Mouse (Mus musculus): ENCODE results near the gene Dchs2. TPM values are rescaled to one million over a fixed set of nuclear protein-coding genes. Genes with fewer than 3 reads are reported as not detected.

Dchs2 gene
- 0.13 and 0.14 TPM in 2 replicates for polyA plus RNA-seq (2015; fragmentation: Nextera tagmentation; extraction: Ambion mirVana)

DNA sequence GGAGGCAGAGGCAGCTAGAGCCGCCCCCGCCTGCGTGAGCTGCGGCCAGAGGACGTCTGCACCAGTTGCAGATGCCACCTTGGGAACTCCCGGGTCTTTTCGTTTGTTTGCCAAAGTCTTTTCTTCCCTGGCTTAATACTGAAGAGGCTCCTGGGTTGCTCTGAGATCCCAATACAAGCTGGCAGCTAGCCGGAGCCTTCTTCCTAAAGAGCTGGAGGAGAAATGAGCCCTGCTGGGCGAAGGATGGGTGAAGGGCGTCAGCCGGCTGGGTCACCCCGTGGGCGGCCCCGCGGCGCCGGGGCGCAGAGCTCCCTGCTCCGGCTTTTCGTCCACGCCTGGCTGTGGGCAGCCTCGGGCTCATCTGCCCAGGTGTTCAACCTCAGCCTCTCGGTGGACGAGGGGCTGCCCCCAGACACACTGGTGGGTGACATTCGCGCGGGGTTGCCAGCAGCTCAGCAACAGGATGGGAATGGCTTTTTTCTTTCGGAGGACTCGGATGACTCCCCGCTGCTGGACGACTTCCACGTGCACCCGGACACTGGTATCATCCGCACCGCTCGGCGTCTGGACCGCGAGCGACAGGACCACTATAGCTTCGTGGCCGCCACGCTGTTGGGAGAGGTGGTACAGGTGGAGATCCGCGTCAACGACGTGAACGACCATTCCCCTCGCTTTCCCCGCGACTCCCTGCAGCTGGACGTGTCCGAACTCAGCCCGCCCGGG is at the start of gene Dchs2:
Dchs2 (plus strand) TSS at position 223 of the 723 bp plus-strand sequence.
- WGBS = 1% methylated on average over 55 of the region's 55 CpGs
- Histone ChIP-seq H3K9me3 (no peaks in the 10 kb centered on the region), H3K36me3 (no peaks in the 10 kb centered on the region), H3K27me3 (peaks cover 76% of the 10 kb centered on the region), H3K27ac (no peak within 1 kb of the TSS), H3K4me2 (peak within 1 kb of the TSS; percentile 94), H3K9ac (no peak within 1 kb of the TSS; the same call in 1 of the 2 replicates), H3K4me3 (peak within 1 kb of the TSS; percentile 48), H3K4me1 (peaks cover 27% of the 10 kb centered on the region)
- ATAC-seq (ENCODE audit: borderline replicate concordance, extremely low read depth, low FRiP score, low TSS enrichment) = no peak

GRCm38 (mm10) chr3:83080567-83081055 is 47.1 kb upstream of the Dchs2 start:
- Histone ChIP-seq H3K4me2 (peak overlapping the region; percentile 73), H3K27ac (peak overlapping the region; percentile 57; the same call in 1 of the 2 replicates), H3K9me3 (no peaks in the 10 kb centered on the region), H3K36me3 (no peaks in the 10 kb centered on the region), H3K9ac (0 out of 2 replicates have a peak overlapping the region, but pooled peaks have one; percentile 2), H3K4me1 (peaks cover 10% of the 10 kb centered on the region), H3K27me3 (no peaks in the 10 kb centered on the region), H3K4me3 (peak overlapping the region; percentile 40)
- peak; percentile 88 for ATAC-seq (ENCODE audit: borderline replicate concordance, extremely low read depth, low FRiP score, low TSS enrichment)
- 3% methylated on average over 11 of the region's 11 CpGs for WGBS

DNA sequence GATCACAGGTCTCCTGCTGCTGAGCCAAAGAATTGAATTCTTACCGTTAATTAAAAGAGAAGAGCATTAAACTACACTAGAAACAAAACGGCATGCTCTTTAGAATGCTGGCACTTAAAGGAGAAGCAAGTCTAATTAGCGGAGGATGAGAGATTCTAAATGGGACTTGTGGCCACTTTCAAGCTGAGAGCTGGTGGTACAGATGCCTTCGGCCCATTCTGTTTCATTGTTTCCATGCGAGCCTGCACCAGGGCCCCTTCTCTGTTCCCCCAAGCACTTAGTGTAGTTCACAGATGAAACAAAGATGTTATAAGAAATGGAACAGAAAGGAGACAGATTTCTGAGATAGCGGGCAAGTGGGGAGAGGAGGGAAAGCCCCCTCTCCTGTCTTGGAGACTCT is 30.2 kb upstream of the Dchs2 start:
- no peak overlapping the region for H3K9ac ChIP-seq
- ATAC-seq (ENCODE audit: borderline replicate concordance, extremely low read depth, low FRiP score, low TSS enrichment) = no peak
- H3K27ac ChIP-seq = no peak overlapping the region
- no peaks in the 10 kb centered on the region for H3K9me3 ChIP-seq
- WGBS = 83% methylated on average over 6 of the region's 6 CpGs
- H3K27me3 ChIP-seq = no peaks in the 10 kb centered on the region
- H3K4me1 ChIP-seq = peaks cover 5% of the 10 kb centered on the region; the same call in 1 of the 2 replicates
- no peak overlapping the region for H3K4me3 ChIP-seq
- H3K36me3 ChIP-seq = no peaks in the 10 kb centered on the region
- H3K4me2 ChIP-seq = no peak overlapping the region

DNA sequence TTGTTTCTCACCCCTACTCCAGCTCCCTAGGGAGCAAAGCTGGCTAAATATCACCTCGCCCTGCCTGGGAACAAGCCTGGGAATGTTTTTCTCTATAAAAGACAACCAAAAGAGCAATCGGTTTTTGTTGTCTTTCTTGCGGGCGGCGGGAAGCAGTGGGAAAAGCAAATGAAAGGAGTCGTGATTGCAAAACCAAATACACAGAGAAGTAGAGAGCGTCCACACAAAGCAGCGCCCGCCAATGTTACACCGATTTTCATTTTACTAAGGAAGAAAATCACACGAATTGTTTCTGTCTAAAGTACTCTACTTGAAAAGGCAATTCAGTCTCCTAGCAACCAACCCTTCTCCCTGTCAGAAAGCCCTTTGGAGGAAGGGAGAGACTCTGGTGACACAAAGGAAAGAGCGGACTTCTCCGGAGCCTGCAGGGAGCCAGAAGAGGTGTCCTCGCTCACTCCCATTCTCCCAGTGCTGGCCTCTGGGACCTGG is 29.2 kb upstream of the Dchs2 start:
- Histone ChIP-seq H3K4me2 (peak overlapping the region; percentile 45), H3K4me1 (peaks cover 5% of the 10 kb centered on the region; the same call in 1 of the 2 replicates), H3K27ac (no peak overlapping the region), H3K9ac (no peak overlapping the region), H3K4me3 (peak overlapping the region; percentile 21), H3K27me3 (no peaks in the 10 kb centered on the region), H3K9me3 (no peaks in the 10 kb centered on the region), H3K36me3 (no peaks in the 10 kb centered on the region)
- no peak; the same call in 1 of the 2 replicates for ATAC-seq (ENCODE audit: borderline replicate concordance, extremely low read depth, low FRiP score, low TSS enrichment)
- 8% methylated on average over 14 of the region's 14 CpGs for WGBS

- no peaks in the 10 kb centered on the region for H3K36me3 ChIP-seq
- no peak for ATAC-seq (ENCODE audit: borderline replicate concordance, extremely low read depth, low FRiP score, low TSS enrichment)
- H3K27ac ChIP-seq = no peak overlapping the region
- H3K27me3 ChIP-seq = no peaks in the 10 kb centered on the region
- peak overlapping the region; percentile 21 for H3K4me3 ChIP-seq
- peak overlapping the region; percentile 45 for H3K4me2 ChIP-seq
- 84% methylated on average over 1 of the region's 1 CpGs for WGBS
- H3K4me1 ChIP-seq = peaks cover 5% of the 10 kb centered on the region; the same call in 1 of the 2 replicates
- no peaks in the 10 kb centered on the region for H3K9me3 ChIP-seq
- H3K9ac ChIP-seq = no peak overlapping the region
Measured at GRCm38 (mm10) chr3:83099139-83099538, 28.6 kb upstream of the Dchs2 start.

- no peaks in the 10 kb centered on the region for H3K27me3 ChIP-seq
- peaks cover 5% of the 10 kb centered on the region; the same call in 1 of the 2 replicates for H3K4me1 ChIP-seq
- H3K4me2 ChIP-seq = no peak overlapping the region
- no peak overlapping the region for H3K4me3 ChIP-seq
- H3K27ac ChIP-seq = no peak overlapping the region
- 82% methylated on average over 6 of the region's 6 CpGs for whole genome bisulfite sequencing
- H3K9me3 ChIP-seq = no peaks in the 10 kb centered on the region
- no peaks in the 10 kb centered on the region for H3K36me3 ChIP-seq
- no peak for ATAC-seq (ENCODE audit: borderline replicate concordance, extremely low read depth, low FRiP score, low TSS enrichment)
- H3K9ac ChIP-seq = no peak overlapping the region
Measured at GRCm38 (mm10) chr3:83099651-83100050, 28.1 kb upstream of the Dchs2 start.

GRCm38 (mm10) chr3:83102286-83102685 is 25.5 kb upstream of the Dchs2 start:
- H3K4me2 ChIP-seq = no peak overlapping the region
- no peak overlapping the region for H3K27ac ChIP-seq
- H3K36me3 ChIP-seq = no peaks in the 10 kb centered on the region
- no peaks in the 10 kb centered on the region for H3K27me3 ChIP-seq
- no peak overlapping the region for H3K9ac ChIP-seq
- 73% methylated on average over 6 of the region's 6 CpGs for WGBS
- peaks cover 5% of the 10 kb centered on the region; the same call in 1 of the 2 replicates for H3K4me1 ChIP-seq
- H3K9me3 ChIP-seq = no peaks in the 10 kb centered on the region
- no peak for ATAC-seq (ENCODE audit: borderline replicate concordance, extremely low read depth, low FRiP score, low TSS enrichment)
- no peak overlapping the region for H3K4me3 ChIP-seq

- Histone ChIP-seq H3K9me3 (no peaks in the 10 kb centered on the region), H3K4me3 (no peak overlapping the region), H3K4me2 (no peak overlapping the region), H3K36me3 (no peaks in the 10 kb centered on the region), H3K4me1 (0 out of 2 replicates have a peak, but pooled peaks cover 9% of the 10 kb centered on the region), H3K27me3 (no peaks in the 10 kb centered on the region; the same call in 1 of the 2 replicates), H3K27ac (no peak overlapping the region), H3K9ac (no peak overlapping the region)
- 33% methylated on average over 4 of the region's 4 CpGs for WGBS
- ATAC-seq (ENCODE audit: borderline replicate concordance, extremely low read depth, low FRiP score, low TSS enrichment) = 0 out of 2 replicates have a peak, but pooled peaks have one; percentile 43
Measured at GRCm38 (mm10) chr3:83110163-83110562, 17.6 kb upstream of the Dchs2 start.

GRCm38 (mm10) chr3:83111485-83112261 is 16.1 kb upstream of the Dchs2 start:
- Histone ChIP-seq H3K27me3 (no peaks in the 10 kb centered on the region; the same call in 1 of the 2 replicates), H3K4me1 (0 out of 2 replicates have a peak, but pooled peaks cover 9% of the 10 kb centered on the region), H3K27ac (no peak overlapping the region), H3K4me3 (no peak overlapping the region), H3K9ac (no peak overlapping the region), H3K36me3 (no peaks in the 10 kb centered on the region), H3K4me2 (no peak overlapping the region), H3K9me3 (no peaks in the 10 kb centered on the region)
- WGBS = 55% methylated on average over 7 of the region's 7 CpGs
- ATAC-seq (ENCODE audit: borderline replicate concordance, extremely low read depth, low FRiP score, low TSS enrichment) = peak; percentile 59; the same call in 1 of the 2 replicates

GRCm38 (mm10) chr3:83112869-83113268 is 14.9 kb upstream of the Dchs2 start:
- Histone ChIP-seq H3K4me2 (no peak overlapping the region), H3K9ac (no peak overlapping the region), H3K4me1 (0 out of 2 replicates have a peak, but pooled peaks cover 9% of the 10 kb centered on the region), H3K27ac (no peak overlapping the region), H3K27me3 (no peaks in the 10 kb centered on the region; the same call in 1 of the 2 replicates), H3K36me3 (no peaks in the 10 kb centered on the region), H3K4me3 (no peak overlapping the region), H3K9me3 (no peaks in the 10 kb centered on the region)
- 26% methylated on average over 3 of the region's 3 CpGs for WGBS
- no peak for ATAC-seq (ENCODE audit: borderline replicate concordance, extremely low read depth, low FRiP score, low TSS enrichment)

DNA sequence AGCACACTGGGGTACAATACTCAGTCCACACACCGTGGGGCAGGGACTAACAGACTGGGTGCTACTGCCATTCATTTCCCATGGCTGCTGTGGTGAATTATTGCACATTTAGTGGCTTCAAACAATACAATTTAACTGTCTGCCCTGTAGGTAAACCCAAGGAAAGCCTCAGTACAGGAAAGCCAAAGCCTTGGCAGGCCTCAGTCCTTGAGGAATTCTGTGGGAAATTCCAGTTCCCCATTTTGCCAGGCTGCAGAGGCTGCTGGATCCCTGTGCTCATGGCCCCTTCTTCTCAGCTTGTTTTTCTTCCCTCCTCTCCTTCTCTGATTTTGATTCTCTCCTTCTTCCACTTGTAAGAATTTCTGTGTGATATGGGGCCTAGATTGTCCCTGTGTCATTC is 12.8 kb upstream of the Dchs2 start:
- Histone ChIP-seq H3K36me3 (no peaks in the 10 kb centered on the region), H3K27me3 (no peaks in the 10 kb centered on the region; the same call in 1 of the 2 replicates), H3K9ac (no peak overlapping the region), H3K9me3 (no peaks in the 10 kb centered on the region), H3K27ac (no peak overlapping the region), H3K4me3 (no peak overlapping the region), H3K4me2 (no peak overlapping the region), H3K4me1 (0 out of 2 replicates have a peak, but pooled peaks cover 9% of the 10 kb centered on the region)
- no peak for ATAC-seq (ENCODE audit: borderline replicate concordance, extremely low read depth, low FRiP score, low TSS enrichment)
- WGBS = 47% methylated on average over 1 of the region's 1 CpGs
